Mouse (Mus musculus): ENCODE results near the gene Tmem159. TPM values are rescaled to one million over a fixed set of nuclear protein-coding genes. Genes with fewer than 3 reads are reported as not detected.

Gene Tmem159
- polyA plus RNA-seq, 1 experiment from 2014 or later, result 6.7 TPM

DNA sequence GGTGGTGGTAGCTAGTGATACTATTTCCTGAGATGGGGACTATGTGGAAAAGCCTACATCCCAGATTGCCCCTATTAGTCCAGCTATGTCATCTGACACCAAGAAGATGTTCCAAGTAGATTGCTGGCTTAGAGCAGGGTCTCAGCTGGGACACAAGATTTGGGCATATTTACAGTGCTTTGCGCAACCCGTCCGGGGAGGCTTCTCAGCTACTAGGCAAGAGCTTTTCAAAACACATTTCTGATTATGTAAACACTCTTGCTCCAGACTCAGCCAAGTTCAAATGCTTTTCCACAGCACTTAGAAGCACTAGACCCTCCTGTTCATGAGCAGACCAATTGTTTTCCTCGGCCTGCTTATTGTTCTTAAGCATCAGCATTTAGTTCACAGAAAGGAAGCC is 21.6 kb downstream of the Tmem159 start:
- Histone ChIP-seq H3K27me3 (replicated peaks; ENCODE audit: control insufficient read depth, insufficient read depth, low read length) (no peaks in the 10 kb centered on the region), H3K9me3 (ENCODE audit: control insufficient read depth, low read length) (no peaks in the 10 kb centered on the region), H3K4me3 (replicated peaks; ENCODE audit: low read length) (no peak overlapping the region), H3K4me2 (ENCODE audit: low read length) (no peak overlapping the region), H3K36me3 (ENCODE audit: control insufficient read depth, insufficient read depth) (no peaks in the 10 kb centered on the region), H3K27ac (ENCODE audit: low read length) (no peak overlapping the region), H3K9ac (replicated peaks; ENCODE audit: low read depth, low read length) (no peak overlapping the region), H3K4me1 (replicated peaks; ENCODE audit: control insufficient read depth, insufficient read depth, low read length) (no peaks in the 10 kb centered on the region)
- WGBS, result 81% methylated on average over 4 of the region's 4 CpGs
- no peak for ATAC-seq

DNA sequence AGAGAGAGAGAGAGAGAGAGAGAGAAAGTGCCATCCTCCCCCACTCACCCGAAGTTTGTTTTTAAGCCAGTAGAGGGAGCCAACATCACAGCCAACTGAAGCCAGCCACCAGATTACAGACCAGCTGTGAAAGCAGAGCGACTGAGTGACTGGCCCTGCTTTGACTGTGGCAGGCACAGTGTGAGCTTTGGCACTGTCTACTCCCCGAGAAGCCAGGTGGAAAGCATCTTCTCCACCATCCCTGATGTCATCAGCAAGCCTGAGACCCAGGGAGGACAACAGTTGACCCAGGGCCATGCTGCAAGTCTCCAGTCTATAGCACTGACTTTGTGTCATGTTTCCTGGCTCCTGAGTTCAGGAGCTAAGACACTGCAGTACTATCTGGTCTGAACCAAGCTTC is 22.7 kb downstream of the Tmem159 start:
- Histone ChIP-seq H3K27ac (ENCODE audit: low read length) (no peak overlapping the region), H3K4me2 (ENCODE audit: low read length) (no peak overlapping the region), H3K4me1 (replicated peaks; ENCODE audit: control insufficient read depth, insufficient read depth, low read length) (no peaks in the 10 kb centered on the region), H3K36me3 (ENCODE audit: control insufficient read depth, insufficient read depth) (no peaks in the 10 kb centered on the region), H3K27me3 (replicated peaks; ENCODE audit: control insufficient read depth, insufficient read depth, low read length) (no peaks in the 10 kb centered on the region), H3K9ac (replicated peaks; ENCODE audit: low read depth, low read length) (no peak overlapping the region), H3K9me3 (ENCODE audit: control insufficient read depth, low read length) (no peaks in the 10 kb centered on the region), H3K4me3 (replicated peaks; ENCODE audit: low read length) (no peak overlapping the region)
- 2% methylated on average over 3 of the region's 3 CpGs for WGBS
- ATAC-seq, result peak; percentile 93

DNA sequence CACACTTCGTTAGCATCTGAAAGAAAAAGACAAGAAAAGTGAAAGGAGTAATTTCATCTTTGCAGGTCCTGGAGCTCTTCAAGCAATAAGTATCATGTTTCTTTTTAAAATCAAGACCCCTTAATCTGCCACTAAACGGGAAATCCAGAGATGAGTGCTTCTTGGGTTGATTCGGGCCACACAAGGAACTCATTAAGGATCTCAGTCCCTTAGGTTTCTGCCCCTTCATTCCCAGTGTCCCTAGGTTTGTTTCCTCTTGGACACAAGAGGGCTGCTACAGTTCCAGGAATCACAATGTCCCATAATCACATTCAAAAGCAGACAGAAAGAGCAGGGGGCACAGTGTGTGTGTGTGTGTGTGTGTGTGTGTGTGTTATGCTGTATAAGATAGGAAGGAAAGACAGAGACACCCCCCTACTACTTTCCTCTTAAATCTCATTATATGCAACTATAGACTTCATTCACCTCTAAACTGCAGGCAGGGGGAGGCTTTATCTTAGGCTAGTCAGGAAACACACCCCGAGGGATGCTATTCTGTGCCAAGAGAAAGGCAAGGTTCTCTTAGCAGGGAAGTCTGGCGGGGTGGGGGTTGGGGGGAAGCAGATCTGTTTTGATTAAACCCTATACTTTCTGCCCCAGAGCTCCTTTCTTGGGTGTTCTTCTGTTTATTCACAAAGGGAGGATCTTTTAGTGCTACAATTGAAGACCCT is 25.0 kb downstream of the Tmem159 start:
- Histone ChIP-seq H3K27ac (ENCODE audit: low read length) (no peak overlapping the region), H3K36me3 (ENCODE audit: control insufficient read depth, insufficient read depth) (no peaks in the 10 kb centered on the region), H3K9me3 (ENCODE audit: control insufficient read depth, low read length) (no peaks in the 10 kb centered on the region), H3K4me1 (replicated peaks; ENCODE audit: control insufficient read depth, insufficient read depth, low read length) (no peaks in the 10 kb centered on the region), H3K4me3 (replicated peaks; ENCODE audit: low read length) (no peak overlapping the region), H3K4me2 (ENCODE audit: low read length) (no peak overlapping the region), H3K27me3 (replicated peaks; ENCODE audit: control insufficient read depth, insufficient read depth, low read length) (no peaks in the 10 kb centered on the region), H3K9ac (replicated peaks; ENCODE audit: low read depth, low read length) (no peak overlapping the region)
- 13% methylated on average over 5 of the region's 5 CpGs for WGBS
- no peak for ATAC-seq

DNA sequence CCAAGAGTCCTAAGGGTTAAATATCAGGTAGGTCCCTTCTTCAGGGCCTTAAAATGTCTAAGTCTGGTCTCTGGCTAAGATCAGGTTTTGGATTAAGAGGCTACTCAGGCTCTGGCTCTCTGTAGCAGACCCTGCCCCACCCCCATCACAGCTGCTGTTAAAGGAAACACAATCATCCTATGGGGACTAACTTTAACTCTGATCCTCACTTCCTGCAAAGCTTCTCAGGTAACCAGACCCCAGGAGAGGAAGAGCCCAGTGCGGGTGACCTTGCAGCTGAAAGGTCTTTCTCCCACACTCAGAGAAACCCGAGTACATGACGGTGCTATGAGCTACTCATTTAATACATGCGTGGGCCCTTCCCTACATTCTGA is 25.5 kb downstream of the Tmem159 start:
- WGBS, result 44% methylated on average over 4 of the region's 4 CpGs
- no peaks in the 10 kb centered on the region for H3K4me1 ChIP-seq (replicated peaks; ENCODE audit: control insufficient read depth, insufficient read depth, low read length)

DNA sequence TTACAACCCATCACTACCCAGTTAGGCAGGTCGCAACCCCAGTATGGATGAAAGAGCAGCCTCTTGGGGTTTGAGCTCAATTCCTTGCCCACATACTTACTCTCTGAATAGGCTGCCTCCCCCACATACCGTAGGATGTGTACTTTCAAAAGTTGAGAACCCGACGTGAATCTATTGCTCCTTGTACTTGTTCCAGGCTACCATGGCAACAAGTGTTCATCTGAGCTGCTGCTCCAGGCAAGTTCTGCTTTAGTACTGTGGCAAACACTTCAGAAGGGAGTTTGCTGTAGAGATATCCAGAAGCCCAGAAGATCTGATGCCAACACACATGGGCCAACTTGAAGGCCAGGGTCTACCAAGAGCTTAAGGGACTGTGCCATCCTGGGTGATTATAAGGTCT is 26.8 kb downstream of the Tmem159 start:
- H3K9ac ChIP-seq (replicated peaks; ENCODE audit: low read depth, low read length), result no peak overlapping the region
- H3K4me3 ChIP-seq (replicated peaks; ENCODE audit: low read length), result no peak overlapping the region
- H3K9me3 ChIP-seq (ENCODE audit: control insufficient read depth, low read length), result no peaks in the 10 kb centered on the region
- H3K4me2 ChIP-seq (ENCODE audit: low read length), result no peak overlapping the region
- no peaks in the 10 kb centered on the region for H3K27me3 ChIP-seq (replicated peaks; ENCODE audit: control insufficient read depth, insufficient read depth, low read length)
- no peaks in the 10 kb centered on the region for H3K4me1 ChIP-seq (replicated peaks; ENCODE audit: control insufficient read depth, insufficient read depth, low read length)
- 41% methylated on average over 4 of the region's 4 CpGs for WGBS
- no peak for ATAC-seq
- no peak overlapping the region for H3K27ac ChIP-seq (ENCODE audit: low read length)
- no peaks in the 10 kb centered on the region for H3K36me3 ChIP-seq (ENCODE audit: control insufficient read depth, insufficient read depth)

More for the DNA sequence above, 25.5 kb downstream of the Tmem159 start:
- Histone ChIP-seq H3K4me3 (replicated peaks; ENCODE audit: low read length) (no peak overlapping the region), H3K9ac (replicated peaks; ENCODE audit: low read depth, low read length) (no peak overlapping the region), H3K4me2 (ENCODE audit: low read length) (no peak overlapping the region), H3K27me3 (replicated peaks; ENCODE audit: control insufficient read depth, insufficient read depth, low read length) (no peaks in the 10 kb centered on the region), H3K27ac (ENCODE audit: low read length) (no peak overlapping the region), H3K9me3 (ENCODE audit: control insufficient read depth, low read length) (no peaks in the 10 kb centered on the region), H3K36me3 (ENCODE audit: control insufficient read depth, insufficient read depth) (no peaks in the 10 kb centered on the region)
- ATAC-seq, result no peak

DNA sequence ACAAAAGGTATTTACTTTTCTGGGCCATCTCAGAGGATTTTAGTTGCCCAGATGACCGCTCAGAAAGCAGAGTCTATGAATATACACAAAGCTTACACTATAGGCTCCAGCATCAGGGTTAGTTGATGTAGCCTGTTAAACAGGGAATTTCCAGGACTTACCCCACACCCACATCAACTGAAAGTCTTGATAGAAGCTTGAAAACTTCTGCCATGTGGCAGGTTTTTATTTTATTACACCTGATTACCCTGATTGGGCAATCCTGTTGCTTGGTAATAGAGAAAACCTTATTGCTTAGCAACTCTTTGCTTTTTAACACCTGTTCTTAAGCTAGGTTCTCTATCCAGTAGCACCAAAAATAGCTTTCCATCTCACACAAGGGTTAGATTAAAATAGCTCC is 40.6 kb downstream of the Tmem159 start:
- peaks cover 8% of the 10 kb centered on the region; the same call in 1 of the 2 replicates for H3K27me3 ChIP-seq (replicated peaks; ENCODE audit: control insufficient read depth, insufficient read depth, low read length)
- no peak overlapping the region for H3K4me2 ChIP-seq (ENCODE audit: low read length)
- ATAC-seq, result no peak
- H3K27ac ChIP-seq (ENCODE audit: low read length), result no peak overlapping the region
- no peaks in the 10 kb centered on the region for H3K36me3 ChIP-seq (ENCODE audit: control insufficient read depth, insufficient read depth)
- H3K4me1 ChIP-seq (replicated peaks; ENCODE audit: control insufficient read depth, insufficient read depth, low read length), result no peaks in the 10 kb centered on the region
- no peak overlapping the region for H3K4me3 ChIP-seq (replicated peaks; ENCODE audit: low read length)
- no peak overlapping the region for H3K9ac ChIP-seq (replicated peaks; ENCODE audit: low read depth, low read length)
- WGBS, result 82% methylated on average over 1 of the region's 1 CpGs
- H3K9me3 ChIP-seq (ENCODE audit: control insufficient read depth, low read length), result no peaks in the 10 kb centered on the region

DNA sequence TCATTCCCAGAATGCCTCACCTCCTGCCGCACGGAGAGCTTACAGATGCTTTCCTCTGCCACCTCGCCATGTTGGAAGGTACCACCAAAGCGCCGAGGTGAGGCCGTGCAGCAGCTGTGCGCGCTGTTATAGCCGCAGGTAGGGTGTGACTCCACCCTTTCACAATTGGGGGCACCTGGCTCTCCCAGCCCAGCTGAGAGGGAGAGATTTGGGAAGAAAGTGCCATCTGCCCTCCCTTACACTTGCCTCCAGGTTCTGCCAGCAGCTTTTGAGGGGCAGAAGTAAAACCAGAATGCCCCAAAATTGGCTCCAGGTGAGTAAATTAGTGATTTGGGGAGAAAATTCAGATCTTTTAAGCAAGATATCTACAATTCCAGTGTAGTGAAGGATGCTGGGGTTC is 43.0 kb downstream of the Tmem159 start, which contains the start of gene Zp2:
Gene Zp2 (minus strand): TSS at position 101 of the 400 bp plus-strand sequence.
- no peak within 1 kb of the TSS for H3K27ac ChIP-seq (ENCODE audit: low read length)
- peaks cover 11% of the 10 kb centered on the region; the same call in 1 of the 2 replicates for H3K27me3 ChIP-seq (replicated peaks; ENCODE audit: control insufficient read depth, insufficient read depth, low read length)
- WGBS, result 85% methylated on average over 9 of the region's 9 CpGs
- H3K4me1 ChIP-seq (replicated peaks; ENCODE audit: control insufficient read depth, insufficient read depth, low read length), result no peaks in the 10 kb centered on the region
- H3K36me3 ChIP-seq (ENCODE audit: control insufficient read depth, insufficient read depth), result no peaks in the 10 kb centered on the region
- no peak for ATAC-seq
- no peak within 1 kb of the TSS for H3K4me2 ChIP-seq (ENCODE audit: low read length)
- H3K9me3 ChIP-seq (ENCODE audit: control insufficient read depth, low read length), result no peaks in the 10 kb centered on the region
- H3K4me3 ChIP-seq (replicated peaks; ENCODE audit: low read length), result no peak within 1 kb of the TSS
- H3K9ac ChIP-seq (replicated peaks; ENCODE audit: low read depth, low read length), result no peak within 1 kb of the TSS

DNA sequence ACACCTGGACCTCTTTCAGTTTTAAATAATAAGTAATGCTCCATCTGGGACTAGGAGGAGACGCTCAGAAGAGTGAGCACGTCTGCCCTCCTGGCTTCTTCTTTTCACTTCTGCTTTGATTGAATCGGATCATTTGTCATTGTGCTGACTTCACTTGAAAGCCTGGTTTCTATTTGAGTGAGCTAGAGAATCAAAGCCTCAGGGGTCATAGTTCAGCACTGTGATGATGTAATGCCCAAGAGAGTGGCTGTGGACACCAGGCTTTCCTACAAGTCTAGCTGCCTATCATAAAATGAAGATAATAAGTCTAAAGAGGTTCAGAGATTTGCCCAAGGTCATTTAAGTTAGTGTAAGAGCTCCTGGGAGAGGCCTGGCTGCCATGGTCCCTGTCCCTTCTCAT is 48.1 kb downstream of the Tmem159 start:
- Histone ChIP-seq H3K4me1 (replicated peaks; ENCODE audit: control insufficient read depth, insufficient read depth, low read length) (no peaks in the 10 kb centered on the region), H3K27me3 (replicated peaks; ENCODE audit: control insufficient read depth, insufficient read depth, low read length) (peaks cover 22% of the 10 kb centered on the region), H3K9me3 (ENCODE audit: control insufficient read depth, low read length) (no peaks in the 10 kb centered on the region), H3K27ac (ENCODE audit: low read length) (no peak overlapping the region), H3K4me3 (replicated peaks; ENCODE audit: low read length) (no peak overlapping the region), H3K4me2 (ENCODE audit: low read length) (no peak overlapping the region), H3K36me3 (ENCODE audit: control insufficient read depth, insufficient read depth) (no peaks in the 10 kb centered on the region), H3K9ac (replicated peaks; ENCODE audit: low read depth, low read length) (no peak overlapping the region)
- WGBS, result 12% methylated on average over 3 of the region's 3 CpGs
- no peak for ATAC-seq

DNA sequence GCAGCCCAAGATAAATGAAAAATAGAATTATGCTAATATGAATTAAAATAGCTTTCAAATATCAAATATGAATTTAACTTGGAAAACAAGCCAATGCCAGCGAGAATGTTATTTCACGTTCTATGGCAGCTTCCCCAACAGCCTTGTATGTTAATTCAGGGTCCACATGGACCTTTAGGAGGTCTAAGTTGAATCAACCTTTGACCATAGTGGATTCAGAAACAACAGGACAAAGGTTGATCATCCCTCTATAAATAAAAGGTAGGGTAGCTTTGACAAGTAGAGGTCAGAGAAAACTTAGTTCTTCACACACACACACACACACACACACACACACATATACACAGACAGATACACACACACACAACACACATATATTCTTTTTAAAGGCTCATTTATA is 48.7 kb downstream of the Tmem159 start:
- WGBS, result 78% methylated on average over 2 of the region's 2 CpGs
- H3K4me3 ChIP-seq (replicated peaks; ENCODE audit: low read length), result no peak overlapping the region
- no peak overlapping the region for H3K4me2 ChIP-seq (ENCODE audit: low read length)
- H3K36me3 ChIP-seq (ENCODE audit: control insufficient read depth, insufficient read depth), result no peaks in the 10 kb centered on the region
- no peaks in the 10 kb centered on the region for H3K4me1 ChIP-seq (replicated peaks; ENCODE audit: control insufficient read depth, insufficient read depth, low read length)
- no peak overlapping the region for H3K9ac ChIP-seq (replicated peaks; ENCODE audit: low read depth, low read length)
- H3K27me3 ChIP-seq (replicated peaks; ENCODE audit: control insufficient read depth, insufficient read depth, low read length), result peaks cover 23% of the 10 kb centered on the region
- H3K9me3 ChIP-seq (ENCODE audit: control insufficient read depth, low read length), result no peaks in the 10 kb centered on the region
- H3K27ac ChIP-seq (ENCODE audit: low read length), result no peak overlapping the region
- ATAC-seq, result no peak
